ENCODE assay signal across 24 mouse cellular contexts in genomic region chr13:63879105-63879863, GRCm38 (mm10).
A peak's percentile ranks its signal among the peaks of the same experiment; 100 is the strongest.
DNase-seq lines count a peak whose midpoint lies in the region; ATAC-seq lines count a peak whose summit lies in the region.
"Had no signal": no experiment of that assay in that cellular context is flagged by ENCODE, and none has a peak within 500 bp of the region (broad histone marks: within the 10 kb centered on the region; RNA-seq: fewer than 3 reads in every experiment).

No protein-coding gene starts in this region.

- H3K4me2 ChIP-seq in forebrain, embryonic 14.5 days (ENCODE audit: low read length) = no peak overlapping the region
- H3K4me2 ChIP-seq in forebrain, embryonic 15.5 days (replicated peaks) = no peak overlapping the region
- H3K4me2 ChIP-seq in midbrain, embryonic 12.5 days (replicated peaks) = no peak overlapping the region
- H3K4me2 ChIP-seq in embryonic facial prominence, embryonic 14.5 days (ENCODE audit: low read depth, low read length) = no peak overlapping the region
- no peak overlapping the region for H3K4me2 ChIP-seq in stomach, embryonic 16.5 days (ENCODE audit: low read depth, low read length)
- H3K4me2 ChIP-seq: forebrain, embryonic 12.5 days; heart, embryonic 12.5 days; limb, embryonic 12.5 days; liver, embryonic 11.5 days had no signal

- whole genome bisulfite sequencing in forebrain, embryonic 14.5 days = 3% methylated on average over 1 of the region's 1 CpGs
- 18% methylated on average over 1 of the region's 1 CpGs for WGBS in forebrain, embryonic 15.5 days
- WGBS in midbrain, embryonic 12.5 days = 9% methylated on average over 1 of the region's 1 CpGs
- WGBS in midbrain, embryonic 10.5 days = 40% methylated on average over 1 of the region's 1 CpGs
- WGBS in embryonic facial prominence, embryonic 14.5 days = 47% methylated on average over 1 of the region's 1 CpGs
- WGBS in stomach, embryonic 16.5 days = 41% methylated on average over 1 of the region's 1 CpGs
- WGBS in limb, embryonic 10.5 days = 85% methylated on average over 1 of the region's 1 CpGs

- peak; percentile 65 for ATAC-seq in forebrain, embryonic 14.5 days
- no peak for ATAC-seq in forebrain, embryonic 15.5 days (replicated peaks)
- 0 out of 2 replicates have a peak, but pooled peaks have one; percentile 58 for ATAC-seq in midbrain, embryonic 12.5 days (ENCODE audit: low FRiP score, low read depth)
- ATAC-seq in embryonic facial prominence, embryonic 14.5 days (ENCODE audit: low read depth) = peak; percentile 88
- peak; percentile 72 for ATAC-seq in stomach, embryonic 16.5 days (ENCODE audit: insufficient read depth, low FRiP score)
- ATAC-seq: hindbrain, postnatal 0 days; liver, postnatal 0 days had no signal

- DNase-seq in forebrain, embryonic 14.5 days (ENCODE audit: low spot score) = peak; percentile 61
- no peak for DNase-seq in midbrain, embryonic 10.5 days (ENCODE audit: low spot score)
- peak; percentile 81 for DNase-seq in embryonic facial prominence, embryonic 14.5 days (ENCODE audit: low spot score)
- no peak for DNase-seq in left cerebral cortex, postnatal 25 days (ENCODE audit: low spot score in 2 of 2)
- no peak for DNase-seq in limb, embryonic 10.5 days (ENCODE audit: low spot score)
- DNase-seq: adrenal gland, postnatal 10 days; cerebellum, adult 8-10 months; cerebellum, postnatal 36 days; embryo, embryonic 11 days; gastrocnemius, postnatal 14 days; heart, adult 18-20 months; heart, postnatal 10 days; kidney, adult 18-20 months; liver, postnatal 0 days had no signal

- H3K9ac ChIP-seq in forebrain, embryonic 14.5 days (ENCODE audit: low read length) = no peak overlapping the region
- no peak overlapping the region for H3K9ac ChIP-seq in forebrain, embryonic 15.5 days (replicated peaks)
- no peak overlapping the region for H3K9ac ChIP-seq in midbrain, embryonic 12.5 days (replicated peaks)
- H3K9ac ChIP-seq in embryonic facial prominence, embryonic 14.5 days (ENCODE audit: low read depth, low read length) = no peak overlapping the region
- H3K9ac ChIP-seq in stomach, embryonic 16.5 days (ENCODE audit: low read length) = no peak overlapping the region
- H3K9ac ChIP-seq: forebrain, embryonic 12.5 days; heart, embryonic 12.5 days; limb, embryonic 12.5 days; liver, postnatal 0 days had no signal

- H3K27ac ChIP-seq in forebrain, embryonic 14.5 days (ENCODE audit: low read depth, low read length) = no peak overlapping the region
- H3K27ac ChIP-seq in forebrain, embryonic 15.5 days (replicated peaks) = no peak overlapping the region
- no peak overlapping the region for H3K27ac ChIP-seq in midbrain, embryonic 12.5 days (replicated peaks)
- H3K27ac ChIP-seq in midbrain, embryonic 10.5 days (replicated peaks) = no peak overlapping the region
- no peak overlapping the region for H3K27ac ChIP-seq in embryonic facial prominence, embryonic 14.5 days (replicated peaks; ENCODE audit: low read depth, low read length)
- H3K27ac ChIP-seq in stomach, embryonic 16.5 days (ENCODE audit: low read length) = 0 out of 2 replicates have a peak overlapping the region, but pooled peaks have one; percentile 23
- H3K27ac ChIP-seq in limb, embryonic 10.5 days = no peak overlapping the region
- H3K27ac ChIP-seq: forebrain, embryonic 12.5 days; hindbrain, postnatal 0 days; kidney, postnatal 0 days; limb, embryonic 12.5 days; macrophage had no signal

- no peaks in the 10 kb centered on the region for H3K27me3 ChIP-seq in forebrain, embryonic 14.5 days (replicated peaks; ENCODE audit: control insufficient read depth, insufficient read depth, low read length)
- H3K27me3 ChIP-seq in forebrain, embryonic 15.5 days = no peaks in the 10 kb centered on the region
- H3K27me3 ChIP-seq in midbrain, embryonic 12.5 days = no peaks in the 10 kb centered on the region
- no peaks in the 10 kb centered on the region for H3K27me3 ChIP-seq in midbrain, embryonic 10.5 days (ENCODE audit: low read depth, poor library complexity, severe bottlenecking)
- no peaks in the 10 kb centered on the region for H3K27me3 ChIP-seq in embryonic facial prominence, embryonic 14.5 days (replicated peaks; ENCODE audit: control insufficient read depth, insufficient read depth, low read length)
- no peaks in the 10 kb centered on the region for H3K27me3 ChIP-seq in stomach, embryonic 16.5 days (ENCODE audit: control insufficient read depth, insufficient read depth, low read length)
- H3K27me3 ChIP-seq in limb, embryonic 10.5 days (ENCODE audit: low read depth, poor library complexity, severe bottlenecking) = no peaks in the 10 kb centered on the region
- H3K27me3 ChIP-seq: forebrain, embryonic 12.5 days; heart, embryonic 12.5 days; limb, embryonic 12.5 days had no signal

- no peaks in the 10 kb centered on the region for H3K36me3 ChIP-seq in forebrain, embryonic 14.5 days (ENCODE audit: control insufficient read depth, insufficient read depth, low read length)
- H3K36me3 ChIP-seq in forebrain, embryonic 15.5 days = no peaks in the 10 kb centered on the region
- H3K36me3 ChIP-seq in midbrain, embryonic 12.5 days = no peaks in the 10 kb centered on the region
- 0 out of 2 replicates have a peak, but pooled peaks cover 3% of the 10 kb centered on the region for H3K36me3 ChIP-seq in midbrain, embryonic 10.5 days
- H3K36me3 ChIP-seq in embryonic facial prominence, embryonic 14.5 days (ENCODE audit: control insufficient read depth, insufficient read depth, low read length) = peaks cover 5% of the 10 kb centered on the region
- no peaks in the 10 kb centered on the region for H3K36me3 ChIP-seq in stomach, embryonic 16.5 days (ENCODE audit: control insufficient read depth, insufficient read depth, low read length)
- peaks cover 3% of the 10 kb centered on the region; the same call in 1 of the 2 replicates for H3K36me3 ChIP-seq in limb, embryonic 10.5 days
- H3K36me3 ChIP-seq: forebrain, embryonic 12.5 days; heart, embryonic 12.5 days; limb, embryonic 12.5 days had no signal

- H3K4me1 ChIP-seq in forebrain, embryonic 14.5 days (ENCODE audit: control insufficient read depth, insufficient read depth, low read length) = peaks cover 8% of the 10 kb centered on the region; the same call in 1 of the 2 replicates
- peaks cover 12% of the 10 kb centered on the region; the same call in 1 of the 2 replicates for H3K4me1 ChIP-seq in forebrain, embryonic 15.5 days
- peaks cover 9% of the 10 kb centered on the region for H3K4me1 ChIP-seq in midbrain, embryonic 12.5 days
- H3K4me1 ChIP-seq in midbrain, embryonic 10.5 days = peaks cover 15% of the 10 kb centered on the region
- H3K4me1 ChIP-seq in embryonic facial prominence, embryonic 14.5 days (ENCODE audit: control insufficient read depth, insufficient read depth, low read length) = no peaks in the 10 kb centered on the region
- H3K4me1 ChIP-seq in stomach, embryonic 16.5 days (ENCODE audit: control insufficient read depth, insufficient read depth, low read length) = peaks cover 6% of the 10 kb centered on the region; the same call in 1 of the 2 replicates
- peaks cover 8% of the 10 kb centered on the region for H3K4me1 ChIP-seq in limb, embryonic 10.5 days
- H3K4me1 ChIP-seq: heart, embryonic 12.5 days had no signal

- H3K9me3 ChIP-seq in forebrain, embryonic 14.5 days (replicated peaks; ENCODE audit: control insufficient read depth, low read length) = no peaks in the 10 kb centered on the region
- no peaks in the 10 kb centered on the region for H3K9me3 ChIP-seq in forebrain, embryonic 15.5 days
- no peaks in the 10 kb centered on the region for H3K9me3 ChIP-seq in midbrain, embryonic 12.5 days
- H3K9me3 ChIP-seq in midbrain, embryonic 10.5 days (replicated peaks) = no peaks in the 10 kb centered on the region
- H3K9me3 ChIP-seq in embryonic facial prominence, embryonic 14.5 days (ENCODE audit: control insufficient read depth, low read length) = no peaks in the 10 kb centered on the region
- H3K9me3 ChIP-seq in stomach, embryonic 16.5 days (replicated peaks; ENCODE audit: control insufficient read depth, low read length) = no peaks in the 10 kb centered on the region
- H3K9me3 ChIP-seq in limb, embryonic 10.5 days (replicated peaks) = no peaks in the 10 kb centered on the region
- H3K9me3 ChIP-seq: forebrain, embryonic 12.5 days; heart, embryonic 12.5 days; limb, embryonic 12.5 days had no signal

- intact Hi-C loops in left cerebral cortex, postnatal 25 days (cut with DNase I) = no loop called here

- H3K4me3 ChIP-seq in forebrain, embryonic 14.5 days (ENCODE audit: low read depth, low read length) = no peak overlapping the region
- H3K4me3 ChIP-seq in forebrain, embryonic 15.5 days = no peak overlapping the region
- H3K4me3 ChIP-seq in midbrain, embryonic 12.5 days = no peak overlapping the region
- H3K4me3 ChIP-seq in midbrain, embryonic 10.5 days = no peak overlapping the region
- no peak overlapping the region for H3K4me3 ChIP-seq in embryonic facial prominence, embryonic 14.5 days (ENCODE audit: low read depth, low read length)
- H3K4me3 ChIP-seq in stomach, embryonic 16.5 days (replicated peaks; ENCODE audit: low read length) = no peak overlapping the region
- no peak overlapping the region for H3K4me3 ChIP-seq in limb, embryonic 10.5 days
- H3K4me3 ChIP-seq: forebrain, embryonic 12.5 days; heart, embryonic 12.5 days; limb, embryonic 12.5 days had no signal

Comparison
In these comparisons a context has a peak if more than half of its experiments do, and no peak if none do; other contexts are left out.
1. DNase-seq: peak in forebrain, embryonic 14.5 days (single experiment) and embryonic facial prominence, embryonic 14.5 days (single experiment); none in midbrain, embryonic 10.5 days (single experiment), left cerebral cortex, postnatal 25 days (0 of 2) and limb, embryonic 10.5 days (single experiment).